Mouse (Mus musculus): ENCODE measurements around the gene Fam189a1.

- no peak for TF ChIP-seq BHLHE40 (IDR thresholded peaks at IDR 0.05; ENCODE audit: borderline replicate concordance, low read depth, low read length)
- TF ChIP-seq GABPA (IDR thresholded peaks at IDR 0.05; ENCODE audit: low read depth, low read length), result no peak
- TF ChIP-seq CTCF (IDR thresholded peaks at IDR 0.05 in 2 of 3, conservative IDR thresholded peaks at IDR 0.05 in 1 of 3; ENCODE audit: control insufficient read depth in 1 of 3, insufficient read depth in 1 of 3, low read depth in 2 of 3, low read length in 3 of 3, poor library complexity in 1 of 3, severe bottlenecking in 1 of 3), result no peak
- no peak for TF ChIP-seq EP300 (IDR thresholded peaks at IDR 0.05; ENCODE audit: low read depth in 1 of 2, low read length in 2 of 2)
- no peak for TF ChIP-seq MAFK (IDR thresholded peaks at IDR 0.05; ENCODE audit: borderline replicate concordance, low read depth, low read length)
- no peak for TF ChIP-seq RCOR1 (IDR thresholded peaks at IDR 0.05; ENCODE audit: low read depth, low read length)
Measured at GRCm38 (mm10) chr7:64753678-64754077, 402.7 kb downstream of the Fam189a1 start.
